Mouse (Mus musculus): ENCODE measurements at regions not wholly inside any gene's neighbourhood (a gene's known extent, or its start where the extent isn't known, plus 50 kb on each side); places are given as distances from the start of the nearest gene placed in this dataset.

- DNase-seq (ENCODE audit: low spot score), result no peak
Observed at GRCm38 (mm10) chr12:7382455-7382854, 595.0 kb upstream of the Apob start.

- no peak for DNase-seq (ENCODE audit: low spot score)
Observed at GRCm38 (mm10) chr12:7403800-7404199, 573.6 kb upstream of the Apob start.

GRCm38 (mm10) chr12:7411810-7412209 lies 565.6 kb upstream of the Apob start:
- no peak for DNase-seq (ENCODE audit: low spot score)

- DNase-seq (ENCODE audit: low spot score), result no peak
Observed at GRCm38 (mm10) chr12:7420276-7420675, 557.2 kb upstream of the Apob start.

- DNase-seq (ENCODE audit: low spot score), result no peak
Observed at GRCm38 (mm10) chr12:7421826-7422540, 555.5 kb upstream of the Apob start.

GRCm38 (mm10) chr12:7430981-7431380 lies 546.5 kb upstream of the Apob start:
- DNase-seq (ENCODE audit: low spot score), result no peak

- DNase-seq (ENCODE audit: low spot score), result no peak
Observed at GRCm38 (mm10) chr12:7445238-7445637, 532.2 kb upstream of the Apob start.

- no peak for DNase-seq (ENCODE audit: low spot score)
Observed at GRCm38 (mm10) chr12:7450506-7450905, 526.9 kb upstream of the Apob start.

GRCm38 (mm10) chr12:7457036-7457435 lies 520.4 kb upstream of the Apob start:
- DNase-seq (ENCODE audit: low spot score), result no peak

GRCm38 (mm10) chr12:7457544-7457943 lies 519.9 kb upstream of the Apob start:
- no peak for DNase-seq (ENCODE audit: low spot score)

- no peak for DNase-seq (ENCODE audit: low spot score)
Observed at GRCm38 (mm10) chr12:7464947-7465346, 512.5 kb upstream of the Apob start.

- no peak for DNase-seq (ENCODE audit: low spot score)
Observed at GRCm38 (mm10) chr12:7512579-7513248, 464.7 kb upstream of the Apob start.

GRCm38 (mm10) chr12:7537389-7537788 lies 440.1 kb upstream of the Apob start:
- DNase-seq (ENCODE audit: low spot score), result no peak

GRCm38 (mm10) chr12:7543281-7543981 lies 434.0 kb upstream of the Apob start:
- no peak for DNase-seq (ENCODE audit: low spot score)

GRCm38 (mm10) chr12:7548759-7549158 lies 428.7 kb upstream of the Apob start:
- DNase-seq (ENCODE audit: low spot score), result no peak

- no peak for DNase-seq (ENCODE audit: low spot score)
Observed at GRCm38 (mm10) chr12:7560245-7560644, 417.2 kb upstream of the Apob start.

- no peak for DNase-seq (ENCODE audit: low spot score)
Observed at GRCm38 (mm10) chr12:7576081-7576480, 401.4 kb upstream of the Apob start.

- no peak for DNase-seq (ENCODE audit: low spot score)
Observed at GRCm38 (mm10) chr12:7587501-7587900, 389.9 kb upstream of the Apob start.

- no peak for DNase-seq (ENCODE audit: low spot score)
Observed at GRCm38 (mm10) chr12:7611272-7612092, 366.0 kb upstream of the Apob start.

- no peak for DNase-seq (ENCODE audit: low spot score)
Observed at GRCm38 (mm10) chr12:7636417-7637175, 340.9 kb upstream of the Apob start.

- no peak for DNase-seq (ENCODE audit: low spot score)
Observed at GRCm38 (mm10) chr12:7637629-7638028, 339.8 kb upstream of the Apob start.

Measured in MN1 (cell line).